Comparison of ENCODE assay signal across 24 mouse cellular contexts in genomic region chr4:53526446-53526845, GRCm38 (mm10).
DNase-seq lines count a peak whose midpoint lies in the region; ATAC-seq and TF ChIP-seq lines count a peak whose summit lies in the region.
"Had no signal": no experiment of that assay in that cellular context is flagged by ENCODE, and none has a peak within 500 bp of the region (broad histone marks: within the 10 kb centered on the region; RNA-seq: fewer than 3 reads in every experiment).

No protein-coding gene starts in this region.

- H3K4me3 ChIP-seq in layer of hippocampus, adult 2 months = no peak overlapping the region
- H3K4me3 ChIP-seq: embryonic facial prominence, embryonic 15.5 days; erythroblast, embryonic 14.5 days; forebrain, embryonic 10.5 days; forebrain, embryonic 15.5 days; gastrocnemius, adult 2 months; heart, embryonic 10.5 days; hindbrain, embryonic 12.5 days had no signal

- TF ChIP-seq CTCF in layer of hippocampus, adult 2 months (conservative IDR thresholded peaks at IDR 0.05) = no peak

- intact Hi-C loops in left cerebral cortex, postnatal 14 days (cut with DNase I) = no loop called here

- peak overlapping the region; percentile 76 for H3K27ac ChIP-seq in layer of hippocampus, adult 2 months
- H3K27ac ChIP-seq: embryonic facial prominence, embryonic 15.5 days; forebrain, embryonic 10.5 days; forebrain, embryonic 15.5 days; gastrocnemius, adult 2 months; heart, embryonic 10.5 days; hindbrain, embryonic 12.5 days; hindbrain, postnatal 0 days had no signal

- DNase-seq in frontal cortex, adult 2 months (ENCODE audit: extremely low spot score in 1 of 2, low spot score in 1 of 2) = no peak
- no peak for DNase-seq in layer of hippocampus, adult 2 months (ENCODE audit: low spot score in 2 of 2)
- no peak for DNase-seq in layer of hippocampus, postnatal 10 days (ENCODE audit: low spot score in 2 of 2)
- peak; percentile 29 for DNase-seq in Muller cell, postnatal 12 days (ENCODE audit: inconsistent ontology term)
- no peak for DNase-seq in left cerebral cortex, postnatal 14 days (ENCODE audit: low spot score in 2 of 2)
- DNase-seq: adrenal gland, postnatal 14 days; cerebellum, adult 18-20 months; cerebellum, adult 9-11 months; embryo, embryonic 11 days; gastrocnemius, adult 2 months; gastrocnemius, postnatal 25 days; heart, postnatal 10 days; heart, postnatal 4 days had no signal

- 0 out of 2 replicates have a peak, but pooled peaks have one; percentile 7 for ATAC-seq in frontal cortex, adult (ENCODE audit: low TSS enrichment)
- 0 out of 2 replicates have a peak, but pooled peaks have one; percentile 16 for ATAC-seq in megakaryocyte-erythroid progenitor cell, adult 5-6 weeks (replicated peaks; ENCODE audit: low FRiP score, low TSS enrichment, poor library complexity, severe bottlenecking)
- ATAC-seq: activated CD4-positive, CD25-positive, alpha-beta regulatory T cell, adult 4 months; forebrain, embryonic 15.5 days; hindbrain, postnatal 0 days; Patski had no signal
